Mouse (Mus musculus) layer of hippocampus, adult 9-10 months (tissue): ENCODE data around the gene Cbr4.

Experiments
- DNase-seq: peaks from one replicate; pipeline ENCODE4 v3.0.0; 2022; ENCODE audit warnings: low spot score

Gene Cbr4

GRCm38 (mm10) chr8:61488631-61489030 is 1.1 kb downstream of the Cbr4 start:
- DNase-seq = no peak

DNA sequence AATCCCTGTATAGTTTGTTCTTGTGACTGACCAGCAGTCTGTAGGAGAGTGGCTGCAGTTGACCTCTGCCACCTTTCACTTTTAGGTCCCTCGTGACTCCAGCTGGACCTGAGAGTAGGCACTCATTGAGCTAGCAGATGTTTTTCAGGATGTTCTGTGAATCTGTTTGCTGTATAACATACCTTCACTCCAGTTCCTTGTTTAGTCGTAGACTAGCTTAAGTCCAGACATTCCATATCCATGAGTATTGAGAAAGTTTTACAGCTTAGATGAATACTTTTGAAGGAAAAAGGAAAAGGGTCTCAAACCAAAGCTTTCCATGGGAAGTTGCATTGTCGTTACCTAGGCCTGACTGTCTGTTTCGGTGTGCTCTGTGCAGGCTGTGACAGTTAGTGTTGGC is 9.6 kb downstream of the Cbr4 start:
- no peak for DNase-seq

GRCm38 (mm10) chr8:61499035-61499434 is 11.5 kb downstream of the Cbr4 start:
- DNase-seq = no peak

DNA sequence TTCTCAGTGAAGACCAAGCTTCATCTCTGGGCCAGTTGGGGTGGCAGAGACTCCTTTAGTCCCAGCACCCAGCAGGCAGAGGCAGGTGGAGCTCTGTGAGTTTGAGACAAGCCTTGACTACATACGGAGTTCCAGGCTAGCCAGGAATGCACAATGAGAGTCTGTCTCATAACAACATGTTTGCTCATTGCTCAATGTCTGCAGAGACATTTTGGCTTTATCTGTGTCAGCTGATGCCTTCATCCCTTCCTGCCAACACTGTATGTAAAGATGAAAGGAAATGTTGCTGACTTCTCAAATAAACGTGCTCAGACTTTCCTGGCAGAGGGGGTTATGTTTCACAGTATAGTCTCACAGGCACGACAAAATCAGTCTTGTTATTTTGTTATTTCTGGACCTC is 13.4 kb downstream of the Cbr4 start:
- DNase-seq = no peak

DNA sequence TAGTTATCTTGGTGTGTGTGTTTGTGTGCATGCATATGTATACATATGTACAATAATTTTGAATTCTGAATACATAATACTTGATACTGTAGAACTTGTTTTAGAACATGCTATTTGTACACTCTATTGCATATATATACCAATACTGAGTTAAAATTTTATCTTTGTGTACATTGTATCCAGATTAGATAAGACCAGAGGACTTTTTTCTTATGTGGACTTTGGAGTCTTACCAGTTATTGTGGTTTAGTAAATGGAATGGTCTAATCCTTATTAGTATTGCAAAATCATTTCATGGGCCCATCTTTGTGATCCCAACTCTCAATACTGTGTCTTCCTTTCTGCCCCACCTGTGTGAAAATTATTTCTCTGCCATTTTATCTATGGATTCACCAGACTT is 14.7 kb downstream of the Cbr4 start:
- DNase-seq = no peak

- no peak for DNase-seq
These were observed 27.8 kb downstream of the Cbr4 start for GRCm38 (mm10) chr8:61515110-61515930.

GRCm38 (mm10) chr8:61515931-61516744 is 28.6 kb downstream of the Cbr4 start:
- peak; percentile 87 for DNase-seq

- no peak for DNase-seq
These were observed 29.4 kb downstream of the Cbr4 start for GRCm38 (mm10) chr8:61516745-61517501.

- DNase-seq = no peak
These were observed 30.1 kb downstream of the Cbr4 start for GRCm38 (mm10) chr8:61517502-61518185.

GRCm38 (mm10) chr8:61522132-61522531 is 34.6 kb downstream of the Cbr4 start:
- peak; percentile 44 for DNase-seq

GRCm38 (mm10) chr8:61527037-61527436 is 39.5 kb downstream of the Cbr4 start:
- no peak for DNase-seq

DNA sequence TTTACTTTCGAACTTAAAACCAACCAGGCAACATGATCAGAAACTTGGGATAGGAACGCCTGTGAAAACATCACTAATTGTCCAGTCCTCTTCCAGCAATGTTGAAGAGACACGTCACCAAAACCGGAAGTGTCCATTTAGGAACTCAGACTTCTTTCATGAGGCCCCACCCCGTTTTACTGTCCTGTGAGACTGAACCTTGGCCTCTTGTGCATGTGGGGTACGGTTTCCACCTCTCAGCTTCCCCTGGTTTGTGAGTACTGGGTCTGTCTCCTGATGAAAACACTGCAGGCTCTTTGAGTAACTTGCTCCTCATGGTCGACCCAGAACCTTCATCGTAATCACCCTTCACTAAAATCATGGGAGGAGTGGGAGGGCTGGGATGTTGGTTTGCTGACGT is 40.7 kb downstream of the Cbr4 start:
- no peak for DNase-seq

- no peak for DNase-seq
These were observed 41.1 kb downstream of the Cbr4 start for GRCm38 (mm10) chr8:61528642-61529041.

GRCm38 (mm10) chr8:61531944-61532795 is 44.6 kb downstream of the Cbr4 start:
- no peak for DNase-seq

- no peak for DNase-seq
These were observed 45.3 kb downstream of the Cbr4 start for GRCm38 (mm10) chr8:61532831-61533230.

GRCm38 (mm10) chr8:61533356-61533926 is 45.9 kb downstream of the Cbr4 start:
- DNase-seq = no peak

DNA sequence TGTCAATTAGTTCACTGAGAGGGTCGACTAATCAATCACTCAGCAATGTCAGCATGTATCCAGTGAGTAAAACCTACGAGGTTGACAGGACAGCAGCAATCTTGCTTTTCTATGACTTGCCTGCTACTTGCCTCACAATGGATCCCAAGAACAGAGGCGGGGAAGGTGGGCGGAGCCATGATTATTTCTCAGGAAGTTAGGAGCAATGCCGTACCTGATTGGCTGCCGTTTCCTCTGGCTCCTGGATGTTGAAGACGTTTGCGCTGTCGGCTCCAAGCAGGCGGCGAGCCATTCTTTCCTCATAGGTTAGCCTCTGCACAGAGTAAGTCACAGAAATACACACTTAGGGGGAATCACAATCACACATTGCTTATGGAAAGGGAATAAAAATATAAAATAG is 47.9 kb downstream of the Cbr4 start:
- DNase-seq = no peak

DNA sequence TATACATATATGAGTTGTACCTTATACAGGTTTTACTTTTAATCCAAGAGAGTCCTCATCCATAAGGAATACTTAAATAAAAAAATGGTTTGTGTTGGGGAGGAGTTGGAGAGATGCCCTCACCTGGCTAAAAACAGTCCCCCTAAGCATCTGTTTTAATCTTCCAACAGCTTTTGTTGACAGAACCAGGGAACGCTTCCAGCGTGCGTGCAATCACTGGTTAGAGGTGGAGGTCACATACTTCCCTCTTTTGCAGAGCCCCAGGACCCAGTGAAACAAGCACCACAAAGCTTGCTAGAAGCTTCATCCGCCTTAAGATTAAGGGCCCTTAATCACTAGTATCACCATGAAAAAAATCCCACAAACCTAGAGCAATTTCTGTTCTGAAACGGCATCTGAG is 49.9 kb downstream of the Cbr4 start:
- DNase-seq = no peak

- peak; percentile 85 for DNase-seq
These were observed 52.4 kb downstream of the Cbr4 start for GRCm38 (mm10) chr8:61539828-61540500.

GRCm38 (mm10) chr8:61549585-61549984 is 62.1 kb downstream of the Cbr4 start:
- no peak for DNase-seq
